Mouse (Mus musculus) kidney, postnatal 36 days (tissue): Measurements from ENCODE around the gene Sh2d3c.

Experiments used
- DNase-seq, 2 experiments: peaks; one replicate each; pipeline ENCODE4 v3.0.0; 2021 to 2022; ENCODE audit warnings: mixed read lengths in 2 of 2

Sh2d3c gene

GRCm38 (mm10) chr2:32798251-32798962 is 77.6 kb downstream of the Sh2d3c start:
- DNase-seq = no peak
